Mouse (Mus musculus): ENCODE results near the gene Slc39a9.

- TF ChIP-seq CTCF (IDR thresholded peaks at IDR 0.05; ENCODE audit: control insufficient read depth, insufficient read depth, insufficient replicate concordance, low read depth, low read length) = no peak
- no peak for TF ChIP-seq POLR2A (IDR thresholded peaks at IDR 0.05; ENCODE audit: control insufficient read depth, low read depth, low read length)
These were observed 24.7 kb downstream of the Slc39a9 start for GRCm38 (mm10) chr12:80668391-80668790.

Measured in testis, adult 2 months (tissue).